Mouse (Mus musculus) midbrain, embryonic 16.5 days (tissue): ENCODE data around the gene Patl1. TPM values are rescaled to one million over a fixed set of nuclear protein-coding genes. Genes with fewer than 3 reads are reported as not detected.

Experiments used
- ATAC-seq: fragments of 200-750 bp; cut with Nextera tagmentation; 2 replicates; pipeline ENCODE4 v1.8.0; 2017; ENCODE audit warnings: moderate TSS enrichment
- H3K27ac ChIP-seq: fragments of 300-500 bp; sonication (generic); 2 replicates; pipeline ENCODE4 v1.5.1; 2014; ENCODE audit warnings: mild to moderate bottlenecking, low read length, mixed read lengths
- H3K27me3 ChIP-seq: fragments of 300-500 bp; sonication (generic); 2 replicates; pipeline ENCODE4 v1.6.1; 2014; ENCODE audit warnings: low read depth, low read length, mixed read lengths; ENCODE audit not compliant: control insufficient read depth, insufficient read depth
- H3K36me3 ChIP-seq: fragments of 300-500 bp; sonication (generic); 2 replicates; pipeline ENCODE4 v1.6.1; 2014; ENCODE audit warnings: mild to moderate bottlenecking, low read length, moderate library complexity, mixed read lengths; ENCODE audit not compliant: control insufficient read depth, insufficient read depth
- H3K4me1 ChIP-seq: fragments of 300-500 bp; sonication (generic); 2 replicates; pipeline ENCODE4 v1.6.1; 2014; ENCODE audit warnings: mild to moderate bottlenecking, low read length, mixed read lengths; ENCODE audit not compliant: control insufficient read depth, insufficient read depth
- H3K4me2 ChIP-seq: fragments of 300-500 bp; sonication (generic); 2 replicates; pipeline ENCODE4 v1.6.1; 2014; ENCODE audit warnings: mild to moderate bottlenecking, low read length, mixed read lengths
- H3K4me3 ChIP-seq: fragments of 300-500 bp; sonication (generic); 2 replicates; pipeline ENCODE4 v1.5.1; 2014; ENCODE audit warnings: low read depth, mild to moderate bottlenecking, low read length, moderate library complexity, mixed read lengths
- H3K9ac ChIP-seq: fragments of 300-500 bp; sonication (generic); 2 replicates; pipeline ENCODE4 v1.6.1; 2014; ENCODE audit warnings: low read depth, low read length, mixed read lengths
- H3K9me3 ChIP-seq: fragments of 300-500 bp; sonication (generic); replicated peaks from 2 replicates; pipeline ENCODE4 v1.6.1; 2014; ENCODE audit warnings: mild to moderate bottlenecking, low read length, mixed read lengths; ENCODE audit not compliant: control insufficient read depth, poor library complexity, severe bottlenecking
- WGBS: fragments of 180-500 bp; shearing (Covaris S2); extraction: QIAGEN DNeasy Blood & Tissue Kit; methylation state at CpG from one replicate; pipeline ENCODE4 v1.1.7; 2014; 5-methylcytosine and 5-hydroxymethylcytosine counted together
- polyA plus RNA-seq: library from polyadenylated mRNA; unstranded; fragments of >200 nt; fragmentation: Nextera tagmentation; extraction: Ambion mirVana; gene quantifications from 2 replicates; pipeline ENCODE4 v1.2.1, GENCODE M21; 2015

Gene Patl1
- polyA plus RNA-seq, 1 experiment from 2014 or later, result 15.8 TPM

DNA sequence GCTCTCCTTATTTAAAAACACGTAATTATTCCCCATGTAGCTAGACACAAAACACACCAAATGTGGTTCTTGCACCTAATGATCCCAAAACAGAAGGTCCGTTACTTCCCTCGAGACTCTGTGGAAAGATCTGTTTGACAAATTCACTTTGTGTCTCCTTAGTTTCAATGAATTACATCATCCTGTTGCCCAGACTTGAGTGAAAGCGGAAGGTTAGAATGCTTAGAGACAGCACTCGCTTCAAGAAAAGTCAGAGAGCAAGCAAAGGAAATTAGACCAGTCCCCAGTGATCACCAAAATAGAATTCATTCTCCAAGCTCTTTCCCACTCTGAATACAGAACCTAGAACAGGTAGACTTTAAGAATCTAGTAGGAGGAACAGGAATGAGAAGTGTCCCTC lies 45.2 kb downstream of the Patl1 start:
- no peak for ATAC-seq
- no peaks in the 10 kb centered on the region for H3K4me1 ChIP-seq
- no peaks in the 10 kb centered on the region for H3K9me3 ChIP-seq
- 89% methylated on average over 5 of the region's 5 CpGs for WGBS
- H3K9ac ChIP-seq, result no peak overlapping the region
- no peaks in the 10 kb centered on the region; the same call in 1 of the 2 replicates for H3K27me3 ChIP-seq
- H3K27ac ChIP-seq, result no peak overlapping the region
- no peak overlapping the region for H3K4me2 ChIP-seq
- no peaks in the 10 kb centered on the region for H3K36me3 ChIP-seq
- no peak overlapping the region for H3K4me3 ChIP-seq

DNA sequence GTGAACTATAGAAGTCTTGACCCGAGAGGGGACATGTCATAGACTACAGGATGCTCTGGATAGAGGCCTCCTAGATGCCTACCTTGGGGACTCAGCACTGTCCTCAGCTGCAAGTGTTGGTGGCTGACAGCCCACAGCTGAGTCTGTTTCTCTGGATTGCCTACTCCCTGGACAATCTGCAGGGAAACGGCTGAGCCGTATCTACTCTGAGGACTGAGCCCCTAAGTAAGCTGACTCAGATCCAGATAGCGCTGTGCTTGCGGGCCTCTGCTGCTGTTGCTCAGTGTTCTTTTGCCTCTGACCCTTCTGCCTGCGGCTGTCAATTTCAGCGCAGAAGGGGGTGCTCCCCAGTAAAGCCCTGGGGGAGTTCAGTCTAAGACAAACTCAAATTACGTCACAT lies 45.6 kb downstream of the Patl1 start:
- Histone ChIP-seq H3K9me3 (no peaks in the 10 kb centered on the region), H3K36me3 (no peaks in the 10 kb centered on the region), H3K4me1 (no peaks in the 10 kb centered on the region), H3K9ac (no peak overlapping the region), H3K27me3 (no peaks in the 10 kb centered on the region; the same call in 1 of the 2 replicates), H3K27ac (no peak overlapping the region), H3K4me2 (no peak overlapping the region), H3K4me3 (no peak overlapping the region)
- ATAC-seq, result no peak
- 79% methylated on average over 8 of the region's 8 CpGs for WGBS

DNA sequence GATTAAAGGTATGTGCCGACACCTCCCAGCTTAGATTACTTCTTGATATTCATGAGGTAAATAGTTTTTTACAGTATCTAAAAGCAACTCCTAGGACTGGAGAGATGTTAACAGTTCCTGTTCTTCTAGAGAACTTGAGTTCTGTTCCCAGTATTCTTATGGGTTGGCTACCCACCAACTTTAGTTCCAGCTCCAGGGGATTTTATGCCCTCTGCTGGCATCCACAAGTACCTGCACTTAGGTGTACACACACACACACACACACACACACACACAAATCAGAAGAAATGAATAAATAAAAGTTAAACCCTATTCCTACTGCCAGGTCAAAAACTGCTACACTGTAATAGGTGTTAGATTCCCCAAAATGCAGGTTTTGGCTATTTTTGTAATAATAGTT lies 52.1 kb downstream of the Patl1 start:
- H3K4me2 ChIP-seq, result peak overlapping the region; percentile 68
- ATAC-seq, result no peak
- no peaks in the 10 kb centered on the region; the same call in 1 of the 2 replicates for H3K27me3 ChIP-seq
- H3K36me3 ChIP-seq, result no peaks in the 10 kb centered on the region
- H3K4me1 ChIP-seq, result peaks cover 13% of the 10 kb centered on the region
- H3K4me3 ChIP-seq, result peak overlapping the region; percentile 49; the same call in 1 of the 2 replicates
- 100% methylated on average over 1 of the region's 1 CpGs for WGBS
- H3K9me3 ChIP-seq, result no peaks in the 10 kb centered on the region
- no peak overlapping the region for H3K9ac ChIP-seq
- no peak overlapping the region; the same call in 1 of the 2 replicates for H3K27ac ChIP-seq

DNA sequence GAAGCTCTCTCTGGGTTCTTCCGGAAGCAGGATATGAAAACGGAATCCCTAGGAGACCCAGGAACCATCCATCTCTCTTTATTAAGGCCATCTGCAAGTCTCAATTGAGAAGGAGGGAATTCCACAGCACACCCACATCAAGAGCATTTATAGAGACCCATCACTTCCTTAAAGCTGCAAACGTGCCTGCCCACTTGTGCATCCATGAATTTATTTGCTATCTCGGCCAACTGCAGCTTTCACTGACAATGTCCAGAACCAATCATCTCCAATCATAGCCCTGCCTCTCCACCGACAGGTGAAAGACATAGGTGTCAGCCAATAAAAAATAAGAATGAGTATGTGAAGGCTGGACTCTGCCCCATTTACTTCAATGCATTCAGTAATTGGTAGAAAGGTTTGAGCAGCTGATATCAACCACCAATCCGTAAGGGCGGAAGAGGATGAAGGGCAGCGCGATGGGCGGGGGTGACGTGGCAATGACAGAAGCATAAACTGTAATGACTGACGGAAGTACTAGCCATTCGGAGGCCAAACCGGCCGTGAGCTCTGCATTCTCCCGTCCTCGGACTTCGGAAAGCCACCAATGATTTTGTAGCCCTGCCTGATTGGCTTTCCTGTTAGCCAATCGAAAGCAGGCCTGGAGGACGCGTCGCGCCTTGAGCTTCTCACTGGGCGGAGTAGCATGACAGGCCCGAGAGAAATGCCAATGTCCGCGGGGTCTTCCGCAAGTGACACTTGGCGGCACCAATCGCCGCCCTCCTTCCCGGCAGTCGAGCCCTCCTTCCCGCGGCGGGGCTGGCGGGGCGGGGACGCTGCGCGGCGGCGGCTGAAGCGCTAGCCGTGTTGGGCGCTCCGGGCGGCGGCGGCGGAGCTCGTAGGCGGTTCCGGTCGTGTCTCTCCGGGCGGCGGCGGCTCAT lies 53.1 kb downstream of the Patl1 start, which contains the start of gene Osbp:
Gene Osbp (plus strand): TSS at position 919 of the 920 bp plus-strand sequence.
- H3K27me3 ChIP-seq, result no peaks in the 10 kb centered on the region; the same call in 1 of the 2 replicates

DNA sequence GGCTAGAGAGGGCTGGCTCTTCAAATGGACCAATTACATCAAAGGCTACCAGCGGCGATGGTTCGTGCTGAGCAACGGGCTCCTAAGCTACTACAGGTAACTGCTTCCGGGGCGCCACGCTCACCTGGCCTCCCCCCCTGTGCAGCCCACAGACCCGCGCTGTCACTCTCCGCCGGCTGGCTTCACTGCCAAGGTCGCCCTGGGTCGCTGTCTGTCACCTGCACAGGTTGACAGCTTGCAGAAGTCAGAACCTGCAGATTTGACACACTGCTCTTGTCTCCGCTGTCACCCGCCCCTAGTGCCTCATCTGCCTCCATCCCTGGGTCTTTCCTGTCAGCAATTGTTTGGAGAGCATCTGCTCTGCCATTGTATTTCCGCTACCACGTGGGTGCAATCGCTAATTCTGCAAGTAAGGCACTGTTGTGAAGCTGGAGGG lies 54.0 kb downstream of the Patl1 start:
- no peaks in the 10 kb centered on the region; the same call in 1 of the 2 replicates for H3K27me3 ChIP-seq
- H3K4me1 ChIP-seq, result peaks cover 13% of the 10 kb centered on the region
- peak overlapping the region; percentile 87 for H3K9ac ChIP-seq
- peak overlapping the region; percentile 68 for H3K4me2 ChIP-seq
- H3K36me3 ChIP-seq, result no peaks in the 10 kb centered on the region; the same call in 1 of the 2 replicates
- peak; percentile 1 for ATAC-seq
- peak overlapping the region; percentile 90 for H3K4me3 ChIP-seq
- peak overlapping the region; percentile 84 for H3K27ac ChIP-seq
- WGBS, result under 1% methylated on average over 18 of the region's 18 CpGs
- no peaks in the 10 kb centered on the region for H3K9me3 ChIP-seq

More for the DNA sequence above, 53.1 kb downstream of the Patl1 start, which contains the start of gene Osbp:
- Histone ChIP-seq H3K4me2 (peak within 1 kb of the TSS; percentile 68), H3K4me3 (peak within 1 kb of the TSS; percentile 90), H3K27ac (peak within 1 kb of the TSS; percentile 85), H3K9ac (peak within 1 kb of the TSS; percentile 87), H3K4me1 (peaks cover 13% of the 10 kb centered on the region), H3K36me3 (no peaks in the 10 kb centered on the region), H3K9me3 (no peaks in the 10 kb centered on the region)
- peak; percentile 98 for ATAC-seq
- WGBS, result under 1% methylated on average over 49 of the region's 59 CpGs

DNA sequence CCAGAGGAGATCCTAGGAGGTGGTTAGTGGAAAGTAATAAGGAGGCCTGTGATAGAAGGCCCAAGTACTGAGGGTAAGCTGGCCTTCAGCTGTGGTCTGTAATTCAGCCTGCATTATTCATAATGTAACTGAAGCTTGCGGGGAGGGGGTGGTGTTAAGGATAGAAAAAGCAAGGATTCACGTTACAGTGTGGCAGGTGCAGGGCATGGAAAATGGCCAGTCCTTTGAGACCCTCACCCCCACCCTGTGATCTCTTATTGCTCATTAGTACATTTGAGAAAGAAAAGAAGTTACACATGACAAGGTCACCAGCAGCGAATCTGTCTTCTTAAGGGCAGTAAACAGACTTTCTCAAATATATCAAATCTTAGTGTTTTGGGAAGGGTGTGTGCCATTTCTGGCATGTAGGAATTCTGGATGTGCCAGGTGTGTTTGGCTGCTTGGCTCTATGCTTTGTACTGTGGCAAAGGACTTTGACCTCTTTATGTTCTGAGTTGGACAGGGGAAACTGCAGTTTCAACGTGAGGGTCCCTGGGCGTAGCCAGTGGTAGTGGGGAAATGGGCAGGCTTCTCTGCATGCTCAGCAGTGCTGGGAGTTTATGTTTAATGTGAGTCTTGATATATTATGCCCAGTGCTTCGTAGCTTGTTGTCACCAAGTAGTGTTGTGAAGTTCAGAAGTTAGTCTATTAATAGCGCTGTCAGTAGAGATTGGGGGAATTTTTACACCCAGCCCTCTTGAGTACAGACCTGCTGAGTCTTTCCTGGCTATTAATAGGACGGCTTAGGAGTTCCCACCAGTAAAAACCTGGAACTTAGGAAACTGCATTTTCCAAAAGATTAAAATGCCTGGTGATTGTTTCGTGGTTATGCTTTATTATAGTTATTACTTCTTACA lies 57.2 kb downstream of the Patl1 start:
- Histone ChIP-seq H3K4me1 (peaks cover 13% of the 10 kb centered on the region), H3K36me3 (peaks cover 21% of the 10 kb centered on the region), H3K4me2 (no peak overlapping the region), H3K4me3 (no peak overlapping the region), H3K27me3 (no peaks in the 10 kb centered on the region), H3K9me3 (no peaks in the 10 kb centered on the region), H3K9ac (no peak overlapping the region), H3K27ac (no peak overlapping the region)
- WGBS, result 78% methylated on average over 9 of the region's 9 CpGs
- ATAC-seq, result no peak

DNA sequence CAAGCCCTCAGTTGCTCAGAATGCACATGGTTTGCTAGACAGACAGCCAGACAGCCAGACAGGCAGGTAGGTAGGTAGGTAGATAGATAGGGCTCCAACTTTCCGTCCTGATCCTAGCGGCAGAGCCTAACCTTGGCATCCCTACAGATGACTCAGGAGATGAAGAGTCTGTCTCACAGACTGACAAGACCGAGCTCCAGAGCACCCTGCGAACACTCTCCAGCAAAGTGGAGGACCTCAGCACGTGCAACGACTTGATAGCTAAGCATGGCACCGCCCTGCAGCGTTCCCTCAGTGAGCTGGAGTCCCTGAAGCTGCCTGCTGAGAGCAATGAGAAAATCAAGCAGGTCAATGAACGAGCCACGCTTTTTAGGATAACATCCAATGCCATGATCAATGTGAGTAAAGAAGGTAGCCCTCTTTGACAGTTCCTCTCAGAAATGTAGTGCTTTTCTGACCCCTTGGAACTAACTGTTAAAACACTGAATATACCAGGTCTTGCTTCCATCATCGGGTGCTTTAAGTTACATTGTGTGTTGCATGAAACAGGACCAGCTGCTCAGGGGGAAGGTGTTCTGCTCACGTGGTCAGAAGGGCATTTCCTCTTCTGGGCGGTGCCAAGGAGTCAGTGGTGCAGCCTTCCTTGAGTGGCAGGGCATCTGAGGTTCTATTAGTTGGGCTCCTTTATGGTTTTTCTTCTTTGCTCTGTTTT lies 61.5 kb downstream of the Patl1 start:
- ATAC-seq, result no peak
- Histone ChIP-seq H3K27ac (no peak overlapping the region), H3K27me3 (no peaks in the 10 kb centered on the region), H3K9ac (no peak overlapping the region), H3K4me3 (no peak overlapping the region), H3K9me3 (no peaks in the 10 kb centered on the region), H3K4me2 (no peak overlapping the region), H3K36me3 (peaks cover 38% of the 10 kb centered on the region), H3K4me1 (peaks cover 3% of the 10 kb centered on the region; the same call in 1 of the 2 replicates)
- 94% methylated on average over 13 of the region's 13 CpGs for WGBS

DNA sequence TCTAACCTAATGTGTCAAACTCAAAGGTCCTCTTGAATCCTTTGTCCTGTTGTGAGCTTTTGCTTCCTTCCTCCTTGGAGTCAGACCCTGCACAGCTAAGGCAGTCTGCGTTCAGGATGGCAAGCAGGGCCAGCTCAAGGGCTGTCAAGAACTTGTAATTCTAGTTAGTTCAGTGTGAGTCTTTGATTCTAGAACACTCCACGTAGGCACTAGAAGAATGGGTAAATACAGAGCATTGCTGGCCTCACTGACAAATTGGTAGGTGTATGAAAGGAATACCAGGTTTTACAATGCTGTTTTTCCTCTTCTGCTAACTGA lies 62.0 kb downstream of the Patl1 start:
- H3K4me2 ChIP-seq, result no peak overlapping the region
- H3K36me3 ChIP-seq, result peaks cover 43% of the 10 kb centered on the region
- no peaks in the 10 kb centered on the region for H3K9me3 ChIP-seq
- no peak overlapping the region for H3K27ac ChIP-seq
- H3K4me3 ChIP-seq, result no peak overlapping the region
- WGBS, result 92% methylated on average over 2 of the region's 2 CpGs
- no peak for ATAC-seq
- H3K4me1 ChIP-seq, result peaks cover under 1% of the 10 kb centered on the region; the same call in 1 of the 2 replicates
- no peak overlapping the region for H3K9ac ChIP-seq
- no peaks in the 10 kb centered on the region for H3K27me3 ChIP-seq
